Mouse (Mus musculus): Measurements from ENCODE around the gene Cpb2. TPM values are rescaled to one million over a fixed set of nuclear protein-coding genes. Genes with fewer than 3 reads are reported as not detected.

Gene Cpb2
- polyA plus RNA-seq, 1 experiment from 2014 or later = 1.1 TPM

DNA sequence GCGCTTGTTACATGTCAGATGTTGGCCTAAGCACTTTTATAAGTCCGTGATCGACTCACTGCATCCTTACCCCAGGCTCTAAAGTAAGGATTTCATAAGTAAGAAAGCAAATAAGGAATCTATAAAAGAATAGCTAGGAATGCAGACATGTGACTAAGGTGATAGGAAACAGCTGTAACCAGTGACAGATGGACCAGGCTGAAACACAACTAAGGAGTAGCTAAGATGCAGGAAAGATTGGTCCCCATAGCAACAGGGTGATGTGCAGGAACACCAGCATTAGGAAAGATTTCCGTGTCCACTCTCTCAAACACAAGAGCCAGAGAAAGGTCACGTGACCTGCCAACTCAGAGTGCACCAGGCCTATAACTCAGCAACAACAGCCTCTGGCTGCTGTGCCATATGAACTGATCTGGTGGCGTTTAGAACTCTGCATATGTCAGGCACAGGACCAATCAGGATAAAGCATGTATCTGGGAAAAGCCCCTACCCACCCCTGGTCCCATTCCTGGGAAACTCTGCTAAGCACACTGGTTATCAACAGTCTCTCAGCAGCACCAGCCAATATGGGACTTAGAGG, 33.4 kb upstream of the Cpb2 start:
- no peak for ATAC-seq (replicated peaks; ENCODE audit: insufficient number of reproducible peaks, low FRiP score, low TSS enrichment)
- Histone ChIP-seq H3K27me3 (ENCODE audit: control insufficient read depth, insufficient read depth, low read length) (no peaks in the 10 kb centered on the region), H3K4me1 (ENCODE audit: control insufficient read depth, insufficient read depth, low read length) (no peaks in the 10 kb centered on the region), H3K36me3 (ENCODE audit: control insufficient read depth, insufficient read depth, low read length) (no peaks in the 10 kb centered on the region), H3K4me2 (no peak overlapping the region), H3K27ac (ENCODE audit: low read depth, low read length) (no peak overlapping the region), H3K9ac (ENCODE audit: low read depth, low read length) (no peak overlapping the region), H3K9me3 (replicated peaks; ENCODE audit: control insufficient read depth, low read length) (no peaks in the 10 kb centered on the region), H3K4me3 (ENCODE audit: low read depth, low read length) (no peak overlapping the region)
- WGBS (ENCODE audit: insufficient replicate concordance) = 78% methylated on average over 6 of the region's 6 CpGs

DNA sequence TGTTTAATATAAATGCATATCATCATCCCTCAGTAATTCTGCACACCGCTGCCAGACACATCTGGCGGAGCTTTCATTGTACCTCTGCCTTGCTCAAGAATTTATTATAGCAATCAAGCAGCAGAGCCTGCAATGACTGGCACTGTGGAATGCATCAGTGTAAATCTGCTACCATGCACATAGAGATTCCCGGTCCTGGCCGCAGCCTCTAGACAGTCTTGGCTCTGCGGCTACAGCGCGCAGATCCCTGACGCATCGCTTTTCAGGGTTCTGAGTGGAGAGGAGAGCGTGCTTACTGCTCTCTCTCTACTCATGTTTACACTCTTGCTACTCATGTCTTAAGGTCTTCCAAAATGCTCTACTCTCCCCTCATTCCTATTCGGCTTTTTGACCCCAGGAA, 28.3 kb upstream of the Cpb2 start:
- Histone ChIP-seq H3K4me3 (ENCODE audit: low read depth, low read length) (no peak overlapping the region), H3K9ac (ENCODE audit: low read depth, low read length) (no peak overlapping the region), H3K36me3 (ENCODE audit: control insufficient read depth, insufficient read depth, low read length) (no peaks in the 10 kb centered on the region), H3K27ac (ENCODE audit: low read depth, low read length) (no peak overlapping the region), H3K4me2 (no peak overlapping the region), H3K4me1 (ENCODE audit: control insufficient read depth, insufficient read depth, low read length) (no peaks in the 10 kb centered on the region), H3K27me3 (ENCODE audit: control insufficient read depth, insufficient read depth, low read length) (no peaks in the 10 kb centered on the region), H3K9me3 (replicated peaks; ENCODE audit: control insufficient read depth, low read length) (no peaks in the 10 kb centered on the region)
- WGBS (ENCODE audit: insufficient replicate concordance) = 87% methylated on average over 11 of the region's 11 CpGs
- ATAC-seq (replicated peaks; ENCODE audit: insufficient number of reproducible peaks, low FRiP score, low TSS enrichment) = no peak

DNA sequence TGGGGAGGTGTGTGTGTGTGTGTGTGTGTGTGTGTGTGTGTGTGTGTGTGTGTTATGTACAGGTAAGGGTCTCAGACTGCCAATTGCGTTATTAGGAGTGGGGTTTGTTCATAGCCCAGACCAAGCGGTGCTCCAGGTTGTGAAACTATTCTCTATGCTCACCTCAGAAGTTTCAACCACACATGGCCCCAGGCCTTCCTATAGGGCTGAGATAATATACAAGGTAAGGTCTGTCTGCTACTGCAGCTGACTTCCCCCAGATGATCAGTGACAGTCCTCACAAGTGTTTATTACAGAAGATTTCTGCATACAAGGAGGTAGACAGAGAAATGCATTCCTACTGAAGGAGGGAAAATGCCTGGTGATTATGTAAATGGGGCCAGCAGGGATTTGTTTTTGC, 23.2 kb upstream of the Cpb2 start:
- Histone ChIP-seq H3K4me2 (no peak overlapping the region), H3K9me3 (replicated peaks; ENCODE audit: control insufficient read depth, low read length) (no peaks in the 10 kb centered on the region), H3K4me1 (ENCODE audit: control insufficient read depth, insufficient read depth, low read length) (no peaks in the 10 kb centered on the region), H3K4me3 (ENCODE audit: low read depth, low read length) (no peak overlapping the region), H3K27ac (ENCODE audit: low read depth, low read length) (no peak overlapping the region), H3K9ac (ENCODE audit: low read depth, low read length) (no peak overlapping the region), H3K27me3 (ENCODE audit: control insufficient read depth, insufficient read depth, low read length) (no peaks in the 10 kb centered on the region), H3K36me3 (ENCODE audit: control insufficient read depth, insufficient read depth, low read length) (no peaks in the 10 kb centered on the region)
- ATAC-seq (replicated peaks; ENCODE audit: insufficient number of reproducible peaks, low FRiP score, low TSS enrichment) = no peak
- WGBS (ENCODE audit: insufficient replicate concordance) = 71% methylated on average over 2 of the region's 2 CpGs

DNA sequence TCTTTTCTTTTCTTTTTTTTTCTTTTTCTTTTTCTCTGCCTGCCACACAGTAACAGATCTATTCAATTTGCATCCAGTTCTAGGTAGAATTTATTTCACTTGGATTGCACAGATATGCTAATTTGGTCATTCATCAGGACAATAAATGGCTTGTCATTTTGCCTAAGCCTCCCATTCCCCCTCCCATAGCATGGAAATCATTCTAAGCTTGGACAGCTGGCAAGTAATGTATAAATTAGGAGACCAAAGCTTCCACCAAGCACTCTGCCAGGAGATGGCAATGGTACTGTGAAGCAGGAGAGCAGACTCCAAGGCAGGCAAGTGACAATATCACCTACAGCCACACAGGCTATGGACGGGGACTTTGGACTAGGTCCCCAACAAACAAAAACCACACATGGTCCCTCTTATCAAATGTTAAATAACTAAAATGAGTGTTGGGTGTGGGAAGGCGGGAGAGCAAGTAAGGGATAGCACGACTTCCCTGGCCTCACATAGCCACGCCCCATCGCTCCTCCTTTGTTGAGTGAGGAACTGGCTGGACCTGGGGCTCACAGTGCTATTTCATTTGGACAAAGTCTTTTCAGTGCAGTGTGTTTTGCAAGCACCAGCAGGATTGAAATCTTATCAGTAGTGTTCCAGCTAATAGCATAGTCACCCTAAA, 22.7 kb upstream of the Cpb2 start:
- Histone ChIP-seq H3K4me1 (ENCODE audit: control insufficient read depth, insufficient read depth, low read length) (no peaks in the 10 kb centered on the region), H3K9me3 (replicated peaks; ENCODE audit: control insufficient read depth, low read length) (no peaks in the 10 kb centered on the region), H3K27me3 (ENCODE audit: control insufficient read depth, insufficient read depth, low read length) (no peaks in the 10 kb centered on the region), H3K36me3 (ENCODE audit: control insufficient read depth, insufficient read depth, low read length) (no peaks in the 10 kb centered on the region), H3K4me2 (no peak overlapping the region), H3K4me3 (ENCODE audit: low read depth, low read length) (no peak overlapping the region), H3K27ac (ENCODE audit: low read depth, low read length) (no peak overlapping the region), H3K9ac (ENCODE audit: low read depth, low read length) (no peak overlapping the region)
- WGBS (ENCODE audit: insufficient replicate concordance) = 78% methylated on average over 5 of the region's 5 CpGs
- ATAC-seq (replicated peaks; ENCODE audit: insufficient number of reproducible peaks, low FRiP score, low TSS enrichment) = no peak

DNA sequence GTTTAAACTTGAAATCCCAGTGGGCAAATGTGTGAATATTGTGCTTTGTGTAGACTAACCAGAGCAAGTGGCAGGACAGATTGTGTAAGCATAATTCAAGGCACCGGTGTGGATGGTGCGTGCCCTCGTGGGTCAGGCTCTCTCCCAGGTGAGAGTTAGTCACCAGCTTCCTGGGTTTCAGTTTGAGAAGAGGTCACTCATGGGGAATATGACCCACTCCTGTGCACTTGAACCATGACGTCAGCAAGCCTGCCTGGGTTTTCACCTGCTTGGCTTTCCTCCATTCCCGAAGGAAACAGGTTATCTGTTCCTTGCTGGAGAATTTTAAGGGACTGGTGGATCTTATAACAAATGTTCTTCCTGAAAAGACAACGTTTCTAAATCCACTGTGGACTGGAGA, 19.7 kb upstream of the Cpb2 start:
- Histone ChIP-seq H3K9ac (ENCODE audit: low read depth, low read length) (no peak overlapping the region), H3K4me3 (ENCODE audit: low read depth, low read length) (no peak overlapping the region), H3K4me2 (no peak overlapping the region), H3K27me3 (ENCODE audit: control insufficient read depth, insufficient read depth, low read length) (no peaks in the 10 kb centered on the region), H3K27ac (ENCODE audit: low read depth, low read length) (no peak overlapping the region), H3K9me3 (replicated peaks; ENCODE audit: control insufficient read depth, low read length) (no peaks in the 10 kb centered on the region), H3K4me1 (ENCODE audit: control insufficient read depth, insufficient read depth, low read length) (no peaks in the 10 kb centered on the region), H3K36me3 (ENCODE audit: control insufficient read depth, insufficient read depth, low read length) (no peaks in the 10 kb centered on the region; the same call in 1 of the 2 replicates)
- no peak for ATAC-seq (replicated peaks; ENCODE audit: insufficient number of reproducible peaks, low FRiP score, low TSS enrichment)
- WGBS (ENCODE audit: insufficient replicate concordance) = 79% methylated on average over 6 of the region's 6 CpGs

DNA sequence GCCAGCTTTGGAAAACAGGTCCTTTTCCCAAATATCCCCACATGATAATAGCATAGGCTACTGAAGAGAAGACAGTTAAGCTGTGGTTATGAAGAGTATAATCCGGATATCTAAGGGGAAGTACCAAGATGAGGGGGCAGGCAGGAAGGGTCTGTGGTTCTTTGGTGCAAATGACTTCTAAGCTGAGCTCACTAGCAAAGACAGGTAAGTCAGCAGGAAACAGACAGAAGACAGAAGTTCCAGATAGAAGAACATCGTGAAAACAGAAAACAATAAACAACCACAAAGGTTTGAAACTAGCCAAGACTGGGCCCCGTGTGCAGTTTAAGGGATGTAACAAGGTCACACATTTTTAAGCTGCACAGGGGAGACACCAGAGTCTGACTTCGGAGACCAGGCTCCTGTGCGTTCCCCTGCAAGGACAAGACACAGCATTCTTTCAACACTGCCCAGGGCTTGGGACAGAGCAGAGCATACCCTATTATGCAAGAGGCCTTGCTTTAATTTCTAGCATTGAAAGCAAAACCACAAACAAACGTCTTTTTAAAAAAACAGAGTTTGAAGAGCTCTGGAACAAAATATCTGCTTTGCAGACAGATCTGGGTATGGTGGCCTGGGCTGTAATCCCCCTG, 14.5 kb upstream of the Cpb2 start:
- Histone ChIP-seq H3K9me3 (replicated peaks; ENCODE audit: control insufficient read depth, low read length) (no peaks in the 10 kb centered on the region), H3K27me3 (ENCODE audit: control insufficient read depth, insufficient read depth, low read length) (no peaks in the 10 kb centered on the region), H3K4me3 (ENCODE audit: low read depth, low read length) (no peak overlapping the region), H3K4me2 (no peak overlapping the region), H3K36me3 (ENCODE audit: control insufficient read depth, insufficient read depth, low read length) (no peaks in the 10 kb centered on the region; the same call in 1 of the 2 replicates), H3K27ac (ENCODE audit: low read depth, low read length) (no peak overlapping the region), H3K9ac (ENCODE audit: low read depth, low read length) (no peak overlapping the region), H3K4me1 (ENCODE audit: control insufficient read depth, insufficient read depth, low read length) (no peaks in the 10 kb centered on the region)
- 70% methylated on average over 6 of the region's 6 CpGs for WGBS (ENCODE audit: insufficient replicate concordance)
- ATAC-seq (replicated peaks; ENCODE audit: insufficient number of reproducible peaks, low FRiP score, low TSS enrichment) = no peak

DNA sequence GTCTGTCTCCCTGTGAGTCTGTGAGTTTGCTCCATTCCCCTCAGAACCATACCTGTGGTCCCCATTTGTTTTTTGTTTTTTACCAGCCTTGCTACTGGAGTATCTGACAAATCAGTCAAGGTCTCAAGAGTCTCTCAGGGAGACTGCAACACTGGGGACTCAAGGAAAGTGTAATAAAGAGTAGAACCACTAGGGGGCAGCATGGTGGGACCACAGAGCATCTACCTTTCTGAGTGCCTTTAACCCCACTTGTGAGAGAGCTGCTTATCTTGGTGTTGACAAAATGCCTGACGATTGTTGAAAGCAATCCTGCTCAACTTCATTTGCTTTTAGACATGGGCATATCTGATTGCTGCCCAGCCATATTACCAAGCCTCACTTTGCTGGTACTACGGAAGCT, 12.3 kb upstream of the Cpb2 start:
- no peaks in the 10 kb centered on the region for H3K27me3 ChIP-seq (ENCODE audit: control insufficient read depth, insufficient read depth, low read length)
- no peak for ATAC-seq (replicated peaks; ENCODE audit: insufficient number of reproducible peaks, low FRiP score, low TSS enrichment)
- H3K9me3 ChIP-seq (replicated peaks; ENCODE audit: control insufficient read depth, low read length) = no peaks in the 10 kb centered on the region
- H3K9ac ChIP-seq (ENCODE audit: low read depth, low read length) = no peak overlapping the region
- no peaks in the 10 kb centered on the region; the same call in 1 of the 2 replicates for H3K36me3 ChIP-seq (ENCODE audit: control insufficient read depth, insufficient read depth, low read length)
- H3K4me1 ChIP-seq (ENCODE audit: control insufficient read depth, insufficient read depth, low read length) = no peaks in the 10 kb centered on the region
- 31% methylated on average over 2 of the region's 2 CpGs for WGBS (ENCODE audit: insufficient replicate concordance)
- H3K4me2 ChIP-seq = no peak overlapping the region
- no peak overlapping the region for H3K27ac ChIP-seq (ENCODE audit: low read depth, low read length)
- no peak overlapping the region for H3K4me3 ChIP-seq (ENCODE audit: low read depth, low read length)

DNA sequence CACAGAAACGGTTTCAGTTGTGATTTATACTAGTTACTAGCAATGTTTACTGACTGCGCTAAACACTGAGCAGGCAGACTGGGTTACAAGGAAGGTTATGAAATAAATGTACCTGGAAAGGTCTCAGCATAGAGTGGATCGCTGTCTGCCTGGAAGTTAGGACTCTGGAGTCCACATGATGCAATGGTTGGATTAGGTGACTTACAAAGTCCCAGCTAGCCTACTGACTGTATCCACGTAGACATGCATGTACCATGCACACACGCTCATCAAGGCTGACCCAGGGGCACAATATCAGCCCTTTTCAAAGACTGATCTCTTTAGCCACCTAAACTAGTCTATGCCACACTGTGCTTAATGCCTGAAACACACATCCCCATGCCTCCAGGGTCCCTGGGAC, 9.0 kb upstream of the Cpb2 start:
- Histone ChIP-seq H3K4me1 (ENCODE audit: control insufficient read depth, insufficient read depth, low read length) (no peaks in the 10 kb centered on the region), H3K4me3 (ENCODE audit: low read depth, low read length) (no peak overlapping the region), H3K27ac (ENCODE audit: low read depth, low read length) (no peak overlapping the region), H3K27me3 (ENCODE audit: control insufficient read depth, insufficient read depth, low read length) (no peaks in the 10 kb centered on the region), H3K36me3 (ENCODE audit: control insufficient read depth, insufficient read depth, low read length) (no peaks in the 10 kb centered on the region), H3K9me3 (replicated peaks; ENCODE audit: control insufficient read depth, low read length) (no peaks in the 10 kb centered on the region), H3K9ac (ENCODE audit: low read depth, low read length) (no peak overlapping the region), H3K4me2 (no peak overlapping the region)
- WGBS (ENCODE audit: insufficient replicate concordance) = 75% methylated on average over 5 of the region's 5 CpGs
- ATAC-seq (replicated peaks; ENCODE audit: insufficient number of reproducible peaks, low FRiP score, low TSS enrichment) = no peak

DNA sequence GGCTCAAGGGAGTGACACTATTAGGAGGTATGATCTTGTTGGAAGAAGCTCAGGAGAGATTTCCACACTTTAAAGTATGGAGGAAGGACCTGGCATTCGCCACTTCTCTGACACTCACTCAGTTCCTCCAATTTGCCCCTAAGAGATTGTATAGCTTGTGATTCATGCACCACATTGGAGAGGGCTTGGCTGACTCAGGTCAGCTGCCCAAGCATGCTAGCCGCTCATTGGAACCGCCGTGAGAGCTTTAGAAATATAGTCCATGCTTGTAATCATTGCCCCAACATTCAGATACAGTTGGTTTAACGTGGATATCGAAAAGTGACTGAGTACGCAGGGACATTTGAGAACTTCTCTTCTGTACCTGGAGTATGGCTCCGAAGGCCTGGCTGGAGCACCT, 6.5 kb upstream of the Cpb2 start:
- H3K9ac ChIP-seq (ENCODE audit: low read depth, low read length) = no peak overlapping the region
- H3K4me2 ChIP-seq = no peak overlapping the region
- H3K4me1 ChIP-seq (ENCODE audit: control insufficient read depth, insufficient read depth, low read length) = no peaks in the 10 kb centered on the region
- no peak overlapping the region for H3K4me3 ChIP-seq (ENCODE audit: low read depth, low read length)
- WGBS (ENCODE audit: insufficient replicate concordance) = 80% methylated on average over 8 of the region's 8 CpGs
- no peaks in the 10 kb centered on the region for H3K27me3 ChIP-seq (ENCODE audit: control insufficient read depth, insufficient read depth, low read length)
- H3K9me3 ChIP-seq (replicated peaks; ENCODE audit: control insufficient read depth, low read length) = no peaks in the 10 kb centered on the region
- no peak overlapping the region for H3K27ac ChIP-seq (ENCODE audit: low read depth, low read length)
- no peaks in the 10 kb centered on the region for H3K36me3 ChIP-seq (ENCODE audit: control insufficient read depth, insufficient read depth, low read length)
- ATAC-seq (replicated peaks; ENCODE audit: insufficient number of reproducible peaks, low FRiP score, low TSS enrichment) = no peak
